Mouse (Mus musculus) lung, postnatal 0 days (tissue): ENCODE measurements at regions not wholly inside any gene's neighbourhood (a gene's known extent, or its start where the extent isn't known, plus 50 kb on each side); places are given as distances from the start of the nearest gene placed in this dataset.

Experiments
- CTCF ChIP-seq: IDR thresholded peaks from 2 replicates; pipeline ENCODE4 v1.5.1; 2016; ENCODE audit warnings: antibody characterized with exemption, mild to moderate bottlenecking
- EP300 ChIP-seq: IDR thresholded peaks from 2 replicates; pipeline ENCODE4 v1.6.1; 2016; ENCODE audit warnings: antibody characterized with exemption, mild to moderate bottlenecking, control low read depth

DNA sequence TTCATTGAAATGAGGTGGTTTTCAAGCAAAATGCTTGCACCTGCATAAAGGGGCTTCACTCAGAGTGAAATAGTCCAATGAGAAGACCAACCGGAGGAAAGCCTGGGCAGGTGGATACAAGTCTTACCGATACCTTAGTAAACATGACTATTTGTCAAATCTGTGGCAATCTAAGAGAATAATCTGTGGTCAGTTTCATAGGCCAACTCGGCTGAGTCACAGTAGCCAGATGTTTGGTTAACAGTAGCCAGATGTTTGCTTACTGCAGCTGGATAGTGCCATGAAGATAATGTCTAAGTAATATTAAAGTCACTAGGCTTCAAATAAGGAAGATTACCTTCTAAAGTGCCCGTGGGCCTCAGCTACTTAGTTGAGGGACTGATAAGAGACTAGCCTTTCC lies 236.9 kb upstream of the Arid2 start:
- TF ChIP-seq CTCF (no peak), EP300 (no peak)
